Mouse (Mus musculus) erythroid progenitor cell, adult 5-6 weeks (primary cell): ENCODE results near the gene Cep85l. TPM values are rescaled to one million over a fixed set of nuclear protein-coding genes. Genes with fewer than 3 reads are reported as not detected.

Experiments
- ATAC-seq: replicated peaks from 2 replicates; pipeline ENCODE4 v1.8.0; 2016; ENCODE audit warnings: moderate number of reproducible peaks, mild to moderate bottlenecking, moderate TSS enrichment, inconsistent platforms; ENCODE audit not compliant: poor library complexity, low FRiP score, severe bottlenecking
- total RNA-seq, 2 experiments: library from RNA; stranded (forward) in 1 of 2; stranded (reverse) in 1 of 2; fragments of 150-400 nt in 1 of 2; fragments of 186-747, 209-891 nt in 1 of 2; gene quantifications; 2 replicates each; pipeline versions ENCODE4 v1.2.3 to v1.2.4; 2015 to 2017; ENCODE audit warnings: low replicate concordance in 2 of 2

Cep85l gene
- total RNA-seq, 2 experiments from 2014 or later: 3.8 to 10.9 TPM

DNA sequence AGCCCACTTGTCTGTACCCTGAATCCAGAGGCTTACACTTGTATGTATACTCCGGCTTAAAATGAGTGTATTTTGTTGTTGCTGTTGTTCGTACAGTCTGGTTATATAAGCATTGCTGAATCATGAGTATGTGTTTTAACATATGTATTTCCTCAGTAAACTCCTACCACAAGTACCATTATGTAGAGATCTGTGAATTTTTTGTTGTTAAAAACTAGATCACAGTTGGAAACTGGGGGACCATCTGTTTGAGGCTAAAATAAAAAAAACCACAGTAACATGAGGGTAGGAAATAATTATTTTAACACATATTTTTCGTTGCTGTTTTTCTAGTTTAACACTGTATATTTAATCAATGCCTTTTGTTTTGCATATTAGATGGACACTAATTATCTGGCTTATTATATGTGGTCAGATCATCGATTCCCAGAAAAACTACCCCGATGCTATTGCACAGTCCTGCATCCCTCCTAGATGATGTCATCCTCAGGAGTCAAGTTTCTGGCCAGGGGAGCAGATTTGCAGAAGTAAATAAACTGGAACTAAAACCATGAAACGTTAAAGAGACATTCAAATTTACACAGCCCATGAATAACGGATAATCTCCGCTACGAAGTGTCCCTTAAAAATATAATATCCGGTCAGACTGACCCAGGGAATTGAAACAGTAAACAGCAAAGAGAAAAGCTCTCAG is 18.2 kb upstream of the Cep85l start:
- ATAC-seq: no peak

DNA sequence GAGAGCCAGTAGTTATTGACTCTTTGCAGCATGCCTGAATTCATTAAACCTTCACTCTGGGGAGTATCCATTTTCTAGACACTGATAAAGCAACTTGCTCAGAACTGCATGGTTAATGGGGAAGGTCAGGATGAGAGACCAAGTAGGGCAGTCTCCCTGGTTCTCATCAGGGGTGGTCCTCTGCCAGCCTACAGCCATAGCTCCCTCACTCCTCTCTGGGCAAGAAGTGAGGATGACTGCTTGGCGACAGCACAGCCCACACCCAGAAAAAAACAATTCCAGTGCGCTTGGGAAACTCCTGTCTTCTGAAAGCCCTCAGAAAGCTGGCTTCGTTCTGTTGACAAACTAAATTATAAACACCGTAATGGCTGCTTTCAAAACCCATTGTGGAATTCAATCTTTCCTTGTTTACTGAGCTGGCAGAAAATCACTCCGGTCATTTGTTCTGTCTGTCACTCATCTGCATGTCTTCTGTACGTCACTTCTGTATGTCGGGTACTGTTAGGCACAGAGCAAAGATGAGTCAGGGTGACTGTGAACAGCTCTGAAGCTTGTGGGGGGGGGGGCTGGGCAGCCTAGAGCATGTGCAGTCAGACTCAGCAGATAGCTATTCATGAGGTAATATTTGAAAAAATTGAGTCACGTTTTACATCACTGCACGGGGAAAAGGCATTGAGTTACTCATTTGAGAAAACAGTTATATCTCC is 15.3 kb upstream of the Cep85l start:
- ATAC-seq: no peak

DNA sequence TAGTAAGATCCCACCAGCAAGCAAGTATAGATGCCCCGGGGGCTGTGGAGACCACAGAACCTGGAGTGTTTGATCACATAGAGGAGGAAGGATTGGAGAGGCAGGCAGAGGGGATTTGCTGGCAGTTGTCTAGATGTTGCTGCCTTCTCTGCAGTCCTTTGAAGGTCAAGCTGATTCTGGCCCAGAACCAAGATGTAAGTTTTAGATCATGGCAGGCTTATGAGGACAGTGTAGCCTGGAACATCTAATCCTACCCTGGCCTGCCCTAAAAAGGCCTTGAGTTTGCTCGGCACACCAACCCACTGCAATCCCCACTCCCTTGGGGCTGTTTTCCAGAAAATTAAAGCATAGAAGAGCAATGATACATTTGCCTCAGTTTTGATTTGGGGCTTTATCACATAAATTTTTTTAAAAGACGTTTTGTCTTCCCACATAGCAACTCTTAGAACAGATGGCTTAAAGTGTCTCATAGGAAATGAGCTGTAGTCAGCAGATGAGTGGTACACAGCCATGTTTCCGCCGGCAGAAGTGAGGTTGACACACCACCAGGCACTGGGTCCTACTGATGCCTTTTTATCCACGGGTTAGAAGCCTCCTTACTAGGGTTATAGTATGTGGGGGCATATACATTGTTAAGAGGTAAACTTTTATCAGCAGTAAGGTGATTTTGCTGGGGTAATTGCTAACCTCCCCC is 8.6 kb upstream of the Cep85l start:
- ATAC-seq: no peak

DNA sequence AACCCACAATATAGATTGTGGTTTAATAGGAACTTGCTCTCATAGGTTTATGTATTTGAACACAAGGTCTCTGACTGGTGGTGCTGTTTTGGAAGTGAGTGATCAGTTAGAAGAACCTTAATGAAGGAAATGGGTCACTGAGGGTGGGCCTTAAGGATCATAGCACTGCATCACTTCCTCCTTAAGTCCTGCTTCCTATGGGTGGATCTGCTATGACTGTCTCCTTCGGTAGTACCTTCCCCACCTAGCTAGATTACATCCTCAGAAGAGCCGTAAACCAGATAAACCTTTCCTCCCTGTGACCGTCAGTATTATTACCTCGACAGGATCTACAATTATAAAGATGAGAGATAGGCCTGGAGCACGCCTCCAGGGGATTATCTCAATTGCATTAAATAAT is 5.7 kb upstream of the Cep85l start:
- ATAC-seq: no peak

DNA sequence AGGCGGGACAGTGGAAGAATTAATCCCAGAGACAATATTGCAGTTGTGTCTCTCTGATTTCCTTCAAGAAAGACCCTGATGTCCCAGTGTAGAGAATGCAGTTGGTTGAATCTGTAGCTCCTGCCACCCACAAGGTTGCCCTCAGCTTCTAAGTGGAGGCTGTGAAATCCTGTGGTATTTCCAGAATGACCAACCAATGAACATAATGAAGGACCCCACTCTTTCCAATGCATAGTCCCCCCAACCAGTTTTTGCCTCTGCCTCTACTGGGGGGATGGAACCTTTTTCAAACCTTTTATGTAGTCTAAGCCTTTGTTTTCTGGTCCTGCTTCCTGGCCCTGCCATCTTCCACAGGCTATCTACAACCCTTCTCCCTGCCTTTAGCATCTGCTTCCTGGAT is 5.1 kb upstream of the Cep85l start:
- ATAC-seq: no peak

DNA sequence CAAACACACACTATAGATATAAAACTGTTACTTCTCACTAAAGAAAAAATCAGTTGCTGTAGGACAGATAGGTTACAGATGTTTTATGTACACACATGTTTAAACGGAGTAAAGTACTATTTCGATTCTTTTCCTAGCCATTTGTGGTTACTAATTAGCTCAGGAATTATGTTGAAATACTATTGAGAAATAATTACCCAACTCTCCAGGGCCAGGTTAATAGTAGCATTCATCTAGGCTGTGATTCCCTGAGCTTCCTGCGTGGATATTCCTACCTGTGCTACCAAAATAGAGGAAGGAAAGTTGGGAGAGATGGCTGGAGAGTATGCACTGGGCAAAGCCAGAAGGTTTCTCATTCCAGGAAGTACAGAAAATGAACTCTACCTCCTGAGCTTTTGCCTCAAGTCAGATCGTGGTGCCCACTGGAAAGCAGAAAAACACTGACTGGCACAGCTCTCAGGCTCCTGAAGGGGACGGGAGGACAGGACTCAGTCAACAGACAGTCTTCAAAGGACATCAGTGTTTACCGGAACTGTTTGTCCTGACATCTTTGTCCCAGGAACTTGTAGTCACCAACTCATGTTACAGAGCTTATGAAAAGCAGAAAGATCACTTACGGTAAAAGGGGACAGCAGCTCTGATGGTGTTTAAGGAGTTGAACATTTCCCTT is 3.1 kb upstream of the Cep85l start:
- ATAC-seq: no peak

DNA sequence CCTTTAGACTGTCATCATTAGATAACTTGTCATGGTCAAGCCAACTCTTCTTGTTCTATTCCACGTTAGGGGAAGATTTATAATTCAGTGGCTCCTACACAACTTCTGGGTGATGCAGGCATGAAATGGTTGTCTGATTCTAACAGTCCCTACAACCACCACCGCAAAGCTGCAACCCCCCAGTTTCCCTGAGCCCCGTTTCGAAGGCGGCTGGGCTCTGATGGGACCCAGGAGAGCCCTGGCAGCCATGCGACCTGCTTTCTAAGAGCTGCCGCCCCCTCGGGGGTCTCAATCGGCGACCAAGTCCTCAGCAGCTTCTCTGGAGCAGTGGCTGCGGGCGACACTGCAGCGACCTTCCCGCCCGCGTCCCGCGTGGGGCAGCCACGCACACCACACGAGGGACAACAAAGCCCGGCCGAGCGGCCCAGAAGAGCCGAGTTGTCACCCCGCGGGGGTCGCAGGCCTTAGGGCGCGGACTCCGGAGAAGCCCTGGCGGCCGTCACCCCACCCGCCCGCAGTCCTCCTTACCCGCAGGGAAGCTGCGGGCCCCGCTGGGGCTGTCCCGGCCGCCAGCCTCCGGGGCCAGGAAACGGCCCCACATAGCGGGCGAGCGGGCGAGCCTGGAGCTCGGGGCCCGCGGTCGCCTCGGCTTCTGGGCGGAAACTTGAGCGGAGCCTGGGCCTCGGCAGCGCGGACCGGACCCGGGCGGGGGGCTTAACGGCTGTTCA is 602 bp downstream of the Cep85l start:
- peak; percentile 64 for ATAC-seq

DNA sequence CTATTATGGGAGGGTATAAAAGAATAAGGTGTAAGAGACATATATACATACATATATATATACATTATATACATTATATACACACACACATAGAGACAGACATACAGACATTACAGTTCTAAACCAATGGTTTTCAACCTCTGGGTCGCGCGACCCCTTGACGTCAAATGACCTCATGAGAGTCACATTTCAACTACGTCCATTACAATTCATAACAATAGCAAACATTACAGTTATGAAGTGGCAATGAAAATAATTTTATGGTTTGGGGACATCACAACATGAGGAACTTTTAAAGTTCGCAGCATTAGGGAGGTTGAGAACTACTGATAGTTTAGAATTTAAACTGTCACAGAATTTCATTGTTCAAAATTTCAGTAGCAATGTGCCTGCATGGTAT is 1.5 kb downstream of the Cep85l start:
- no peak for ATAC-seq

DNA sequence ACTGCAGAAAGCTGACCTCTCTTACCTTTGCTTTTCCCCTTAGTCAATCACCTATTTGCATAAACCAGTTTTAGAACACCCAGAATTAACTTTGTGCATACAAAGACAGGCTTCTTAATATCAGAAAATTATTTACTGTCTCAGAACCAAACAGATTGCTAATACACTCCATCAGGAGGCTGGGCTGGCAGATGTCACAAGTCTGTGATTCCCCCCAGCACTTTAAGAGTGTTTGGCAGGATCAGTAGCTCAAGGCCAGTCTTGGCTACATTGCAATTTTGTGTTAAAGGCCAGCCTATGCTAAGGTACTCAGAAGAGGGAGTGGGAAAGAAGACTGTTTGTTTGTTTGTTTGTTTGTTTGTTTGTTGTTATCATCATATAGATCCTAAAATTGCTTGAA is 2.7 kb downstream of the Cep85l start:
- no peak for ATAC-seq

DNA sequence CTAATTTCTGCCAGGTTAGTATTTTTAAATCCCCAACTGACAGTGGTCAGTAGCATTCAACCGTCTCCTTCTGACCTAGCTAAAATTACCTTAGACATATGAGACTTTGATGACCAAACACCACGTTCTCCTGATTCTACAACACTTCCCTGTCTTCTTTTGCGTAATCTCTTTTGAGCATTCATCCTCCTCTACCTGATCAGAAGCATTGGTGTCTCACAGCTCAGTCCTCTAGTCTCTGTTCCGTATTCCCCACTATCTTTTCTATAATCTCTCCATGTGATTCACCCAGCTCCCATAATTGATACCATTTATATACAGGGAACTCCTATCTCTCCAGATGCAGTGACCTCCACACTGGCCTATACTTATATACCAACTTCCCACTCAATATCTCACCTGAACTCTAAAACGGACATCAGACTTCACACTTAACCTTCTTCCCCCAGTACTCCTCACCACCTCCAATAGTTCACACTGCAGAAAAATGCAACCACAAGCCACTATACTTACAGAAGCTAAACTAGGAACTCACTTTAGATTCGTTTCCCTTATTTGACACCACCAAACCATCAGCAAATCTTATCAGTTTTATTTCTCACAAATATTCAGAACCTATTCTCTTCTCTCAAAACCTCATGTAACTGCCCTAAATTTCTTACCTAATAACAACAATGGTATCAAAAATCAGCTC is 5.7 kb downstream of the Cep85l start:
- no peak for ATAC-seq

DNA sequence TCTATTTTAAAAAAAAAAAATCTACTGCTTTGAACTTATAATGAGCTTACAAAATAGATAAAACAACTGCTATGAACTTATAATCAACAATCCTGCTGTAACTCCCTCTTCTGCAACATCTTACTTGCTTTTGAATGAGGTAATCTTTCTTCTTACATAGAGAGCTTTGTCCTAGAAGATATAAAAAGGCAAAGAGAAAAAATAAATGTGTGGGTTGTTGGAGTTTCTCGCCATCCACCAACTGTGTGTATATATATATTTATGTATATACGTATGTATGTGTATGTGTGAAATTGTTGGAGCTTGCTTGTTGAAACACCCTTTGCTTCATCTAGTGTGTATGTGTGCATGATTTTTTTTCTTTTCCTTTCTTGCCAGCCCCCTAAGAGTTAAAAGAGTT is 12.5 kb downstream of the Cep85l start:
- no peak for ATAC-seq

DNA sequence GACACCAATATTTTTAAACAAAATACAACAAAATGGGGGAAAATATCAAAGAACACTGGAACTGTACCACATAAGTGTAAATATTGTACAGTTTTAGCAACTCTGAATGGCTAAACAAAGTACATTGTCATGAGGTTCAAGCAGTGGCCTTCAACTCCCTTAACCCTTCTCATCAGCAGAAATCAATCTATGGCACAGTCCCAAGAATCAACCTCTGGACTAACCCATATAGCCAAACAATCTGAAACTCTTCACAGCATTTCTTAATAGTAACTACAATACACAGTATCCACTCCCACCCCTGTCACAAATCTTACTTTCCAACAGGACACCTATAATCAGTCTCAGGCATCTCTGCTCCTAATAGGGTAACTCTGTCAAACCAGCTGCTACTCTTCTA is 15.4 kb downstream of the Cep85l start:
- no peak for ATAC-seq

DNA sequence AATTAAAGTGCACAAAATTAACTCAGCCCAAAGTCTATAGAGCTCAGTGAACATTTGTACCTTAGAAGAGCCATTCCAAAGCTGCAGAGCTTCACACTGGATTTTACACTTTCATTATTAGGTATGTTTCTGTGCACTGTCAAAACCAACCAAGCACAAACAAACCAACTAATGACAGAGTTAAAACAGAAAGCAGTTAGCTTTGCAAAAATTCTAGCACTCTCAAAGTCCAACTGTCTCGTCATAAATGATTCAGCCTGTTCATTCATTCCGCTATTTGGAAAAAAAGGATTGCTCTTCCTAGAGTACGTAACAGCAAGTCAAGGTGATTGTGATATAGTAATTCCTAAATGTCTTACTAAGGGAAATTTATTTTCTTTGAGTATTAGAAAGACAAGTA is 20.7 kb downstream of the Cep85l start:
- no peak for ATAC-seq

DNA sequence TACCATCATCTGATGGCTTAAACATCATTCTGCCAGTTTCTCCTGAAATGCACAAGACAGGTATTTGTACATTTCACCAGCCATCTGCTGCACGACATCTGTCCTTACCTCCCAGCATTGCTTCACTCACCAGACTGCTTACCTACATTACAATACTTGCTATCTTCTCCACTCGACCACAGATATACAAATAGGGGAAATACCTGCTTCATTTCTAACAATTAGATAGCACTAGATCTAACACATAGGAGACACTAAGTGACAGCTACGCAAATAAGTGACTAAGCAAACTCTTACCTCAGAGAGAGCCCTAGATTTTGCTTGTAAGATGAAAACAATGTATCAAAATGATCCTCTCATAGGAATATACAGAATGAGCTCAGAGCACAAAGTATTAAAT is 26.1 kb downstream of the Cep85l start:
- ATAC-seq: no peak

DNA sequence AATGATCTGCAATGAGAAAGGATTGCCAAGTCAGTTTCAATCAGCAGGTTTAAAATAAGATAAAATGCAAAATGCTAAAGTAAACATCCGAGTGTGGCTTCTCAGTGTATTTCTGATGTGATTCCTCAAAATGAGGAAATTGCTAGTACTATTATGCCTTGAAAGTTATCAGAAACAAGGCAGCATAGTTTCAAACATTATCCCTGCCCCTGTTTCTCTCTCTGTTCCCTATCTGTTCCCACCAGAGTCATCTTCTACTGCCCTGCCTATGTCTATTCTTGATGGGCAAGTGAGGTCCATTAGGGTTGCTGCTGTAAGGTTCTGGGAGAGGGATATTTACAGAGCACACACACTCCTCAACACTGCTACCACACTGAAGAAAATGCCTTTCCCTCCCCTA is 30.5 kb downstream of the Cep85l start:
- ATAC-seq: no peak

DNA sequence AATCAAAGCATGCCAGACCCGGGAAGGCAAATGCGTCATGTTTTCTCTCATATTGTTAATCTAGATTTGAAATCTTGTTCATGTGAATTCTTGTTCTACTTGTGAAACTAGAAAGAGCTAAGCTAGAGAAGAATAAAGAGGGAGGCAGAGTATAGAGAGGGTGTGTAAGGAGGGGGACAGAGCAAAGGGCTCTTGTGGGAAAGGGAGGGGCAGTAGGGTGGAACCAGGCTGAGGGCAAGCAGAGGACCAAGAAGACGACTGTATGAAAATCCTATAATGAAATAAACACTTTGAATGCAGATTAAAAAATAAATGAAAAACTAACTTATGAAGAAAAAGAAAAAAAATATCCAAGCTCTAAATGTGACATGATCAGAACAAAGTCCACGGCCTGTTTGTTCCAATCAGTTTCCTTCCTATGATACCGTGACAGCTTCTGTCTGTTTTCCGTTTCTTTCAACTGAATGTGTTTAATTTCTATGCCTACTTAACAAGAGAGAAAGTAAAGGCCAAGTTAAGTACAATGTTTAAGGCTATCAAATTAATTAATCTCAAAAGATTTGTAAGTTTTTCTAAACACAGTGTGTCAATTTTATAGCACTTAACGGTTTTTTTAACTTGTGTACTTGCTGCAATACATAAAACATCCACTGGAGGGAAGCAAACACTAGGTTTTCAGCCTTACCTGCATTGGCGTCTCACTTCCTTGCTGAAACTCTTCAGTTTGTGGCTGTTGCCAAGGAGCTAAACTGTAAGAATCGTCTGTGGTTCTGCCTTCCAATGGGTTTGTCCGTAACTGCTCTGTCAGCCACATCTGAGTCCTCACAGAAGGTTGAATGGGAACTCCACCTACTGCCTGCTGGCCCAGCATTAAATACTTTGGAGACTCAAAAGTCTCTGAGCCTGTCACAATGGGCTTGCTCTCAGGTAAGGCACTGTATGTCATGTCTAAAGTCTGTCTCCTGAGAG is 31.7 kb downstream of the Cep85l start:
- peak; percentile 66 for ATAC-seq

DNA sequence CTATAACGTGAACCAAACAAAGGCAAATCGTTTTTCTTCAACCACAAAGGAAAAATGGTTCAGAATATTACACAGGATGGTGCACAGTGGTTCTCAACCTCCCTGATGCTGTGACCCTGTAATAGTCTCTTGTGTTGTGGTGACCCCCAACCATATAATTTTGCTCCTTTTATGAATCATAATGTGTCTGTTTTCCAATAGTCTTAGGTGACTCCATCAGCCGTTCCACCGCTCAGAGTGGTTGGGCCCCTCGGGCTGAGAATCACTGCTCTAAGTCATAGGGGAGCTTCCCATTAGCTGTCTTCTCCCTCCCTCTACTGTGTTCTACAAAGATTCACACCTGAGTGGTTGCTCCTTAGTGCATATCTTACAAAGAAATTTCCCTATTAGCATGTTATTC is 32.8 kb downstream of the Cep85l start:
- ATAC-seq: no peak

DNA sequence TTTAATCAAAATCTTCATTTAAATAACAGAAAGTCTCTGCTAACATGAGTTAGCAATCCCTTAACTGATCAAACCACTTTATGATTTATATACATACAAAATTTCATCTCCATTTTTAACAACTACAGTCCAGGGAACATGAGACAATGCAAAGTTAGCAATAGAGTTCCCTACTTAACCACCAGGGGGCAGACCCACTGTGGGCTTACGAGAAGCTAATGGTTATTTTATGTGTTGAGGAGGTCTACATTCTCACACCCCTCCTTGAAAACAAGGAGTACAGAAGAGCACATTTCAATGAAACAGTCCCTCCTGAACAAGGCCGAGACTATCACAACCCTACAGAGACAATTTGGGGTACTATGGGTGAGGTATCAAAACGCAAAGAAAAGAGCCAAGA is 33.2 kb downstream of the Cep85l start:
- ATAC-seq: 0 out of 2 replicates have a peak, but pooled peaks have one; percentile 47
